Mouse (Mus musculus) liver, embryonic 11.5 days (tissue): ENCODE results near the gene Cxcr5. TPM values are rescaled to one million over a fixed set of nuclear protein-coding genes. Genes with fewer than 3 reads are reported as not detected.

Source experiments
- ATAC-seq: fragments of 200-750 bp; cut with Nextera tagmentation; replicated peaks from 2 replicates; pipeline ENCODE4 v1.8.0; 2017; ENCODE audit warnings: moderate number of reproducible peaks, mild to moderate bottlenecking, moderate TSS enrichment, moderate library complexity; ENCODE audit not compliant: low FRiP score
- DNase-seq: peaks from one replicate; pipeline ENCODE4 v3.0.0-alpha.2; 2017; ENCODE audit warnings: low spot score
- H3K27ac ChIP-seq: fragments of 300-500 bp; sonication (generic); 2 replicates; pipeline ENCODE4 v1.5.1; 2014; ENCODE audit warnings: mild to moderate bottlenecking, low read depth, low read length, control low read depth
- H3K27me3 ChIP-seq: fragments of 300-500 bp; sonication (generic); replicated peaks from 2 replicates; pipeline ENCODE4 v1.6.1; 2014; ENCODE audit warnings: low read length, mixed read lengths; ENCODE audit not compliant: control insufficient read depth, insufficient read depth
- H3K36me3 ChIP-seq: fragments of 300-500 bp; sonication (generic); 2 replicates; pipeline ENCODE4 v1.6.1; 2014; ENCODE audit warnings: mild to moderate bottlenecking, low read length, moderate library complexity, mixed read lengths; ENCODE audit not compliant: control insufficient read depth, insufficient read depth
- H3K4me1 ChIP-seq: fragments of 300-500 bp; sonication (generic); replicated peaks from 2 replicates; pipeline ENCODE4 v1.6.1; 2014; ENCODE audit warnings: low read length, mixed read lengths; ENCODE audit not compliant: control insufficient read depth, insufficient read depth
- H3K4me2 ChIP-seq: fragments of 300-500 bp; sonication (generic); 2 replicates; pipeline ENCODE4 v1.6.1; 2014; ENCODE audit warnings: mild to moderate bottlenecking, control low read depth, moderate library complexity
- H3K4me3 ChIP-seq: fragments of 300-500 bp; sonication (generic); 2 replicates; pipeline ENCODE4 v1.5.1; 2014; ENCODE audit warnings: low read depth, low read length, control low read depth
- H3K9ac ChIP-seq: fragments of 300-500 bp; sonication (generic); 2 replicates; pipeline ENCODE4 v1.6.1; 2014; ENCODE audit warnings: low read depth, low read length, control low read depth
- H3K9me3 ChIP-seq: fragments of 300-500 bp; sonication (generic); 2 replicates; pipeline ENCODE4 v1.6.1; 2016; ENCODE audit warnings: low read length, inconsistent platforms, mixed read lengths; ENCODE audit not compliant: control insufficient read depth
- WGBS: fragments of 180-500 bp; shearing (Covaris S2); extraction: QIAGEN DNeasy Blood & Tissue Kit; methylation state at CpG from one replicate; pipeline ENCODE4 v1.1.7; 2014; 5-methylcytosine and 5-hydroxymethylcytosine counted together
- polyA plus RNA-seq: library from polyadenylated mRNA; unstranded; fragments of >200 nt; fragmentation: Nextera tagmentation; extraction: Ambion mirVana; gene quantifications from 2 replicates; pipeline ENCODE4 v1.2.1, GENCODE M21; 2014

Cxcr5 gene
- polyA plus RNA-seq, 1 experiment from 2014 or later = not detected

DNA sequence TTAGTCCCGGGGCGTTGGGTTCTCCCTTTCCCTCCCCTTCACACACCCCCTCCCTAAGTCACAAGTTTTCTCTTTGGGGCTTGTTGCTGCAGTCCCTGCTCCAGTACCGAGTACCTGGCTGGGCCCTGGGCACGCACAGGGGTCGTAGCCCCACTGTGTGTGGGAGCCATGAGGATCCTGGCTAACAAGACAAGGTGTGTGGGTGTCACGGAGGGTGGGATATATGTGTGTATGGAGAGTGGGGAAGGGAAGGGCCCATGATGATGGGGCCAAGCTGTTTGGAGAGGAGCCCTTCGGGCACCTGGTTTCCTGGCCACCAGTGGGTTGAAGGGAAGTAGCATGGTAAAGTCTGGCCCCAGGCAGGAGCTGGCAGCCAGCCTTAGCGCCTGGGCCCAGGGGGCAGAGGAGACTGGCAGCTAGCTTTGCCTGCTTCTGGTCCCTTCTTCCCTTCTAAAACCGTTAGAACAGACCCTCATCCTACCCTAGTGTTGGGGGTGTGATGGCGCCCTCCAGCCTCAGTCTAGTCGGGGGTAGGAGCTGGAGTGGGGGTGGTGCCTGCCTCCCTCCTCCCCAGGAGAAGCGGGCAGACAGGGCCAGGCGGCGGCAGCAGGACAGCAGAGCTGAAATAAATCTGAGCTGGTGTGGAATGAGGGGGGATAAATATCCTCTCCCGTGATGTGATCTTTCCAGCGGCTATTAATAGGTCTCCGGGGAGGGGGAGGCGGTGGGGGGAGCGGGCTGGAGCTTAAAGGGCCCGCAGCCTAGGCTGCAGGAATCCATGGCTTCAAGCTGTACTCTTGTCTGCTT is 62.1 kb downstream of the Cxcr5 start:
- WGBS = 30% methylated on average over 20 of the region's 20 CpGs
- Histone ChIP-seq H3K4me2 (peak overlapping the region; percentile 89), H3K4me1 (peaks cover 55% of the 10 kb centered on the region), H3K36me3 (no peaks in the 10 kb centered on the region), H3K9me3 (no peaks in the 10 kb centered on the region), H3K9ac (peak overlapping the region; percentile 34; the same call in 1 of the 2 replicates), H3K27me3 (peaks cover 10% of the 10 kb centered on the region; the same call in 1 of the 2 replicates), H3K27ac (peak overlapping the region; percentile 85), H3K4me3 (peak overlapping the region; percentile 44)
- no peak for DNase-seq
- no peak for ATAC-seq

GRCm38 (mm10) chr9:44498421-44499355 is 63.0 kb downstream of the Cxcr5 start:
- Histone ChIP-seq H3K36me3 (no peaks in the 10 kb centered on the region), H3K4me3 (peak overlapping the region; percentile 44), H3K9ac (peak overlapping the region; percentile 63), H3K9me3 (no peaks in the 10 kb centered on the region), H3K4me2 (peak overlapping the region; percentile 89), H3K27ac (peak overlapping the region; percentile 85), H3K4me1 (peaks cover 64% of the 10 kb centered on the region), H3K27me3 (peaks cover 10% of the 10 kb centered on the region; the same call in 1 of the 2 replicates)
- ATAC-seq (peak; percentile 54), DNase-seq (no peak)
- 2% methylated on average over 59 of the region's 59 CpGs for whole genome bisulfite sequencing

- peak; percentile 44 for ATAC-seq
- 2% methylated on average over 11 of the region's 11 CpGs for WGBS
- peak overlapping the region; percentile 63 for H3K9ac ChIP-seq
Measured at GRCm38 (mm10) chr9:44497624-44498377, 63.9 kb downstream of the Cxcr5 start.

DNA sequence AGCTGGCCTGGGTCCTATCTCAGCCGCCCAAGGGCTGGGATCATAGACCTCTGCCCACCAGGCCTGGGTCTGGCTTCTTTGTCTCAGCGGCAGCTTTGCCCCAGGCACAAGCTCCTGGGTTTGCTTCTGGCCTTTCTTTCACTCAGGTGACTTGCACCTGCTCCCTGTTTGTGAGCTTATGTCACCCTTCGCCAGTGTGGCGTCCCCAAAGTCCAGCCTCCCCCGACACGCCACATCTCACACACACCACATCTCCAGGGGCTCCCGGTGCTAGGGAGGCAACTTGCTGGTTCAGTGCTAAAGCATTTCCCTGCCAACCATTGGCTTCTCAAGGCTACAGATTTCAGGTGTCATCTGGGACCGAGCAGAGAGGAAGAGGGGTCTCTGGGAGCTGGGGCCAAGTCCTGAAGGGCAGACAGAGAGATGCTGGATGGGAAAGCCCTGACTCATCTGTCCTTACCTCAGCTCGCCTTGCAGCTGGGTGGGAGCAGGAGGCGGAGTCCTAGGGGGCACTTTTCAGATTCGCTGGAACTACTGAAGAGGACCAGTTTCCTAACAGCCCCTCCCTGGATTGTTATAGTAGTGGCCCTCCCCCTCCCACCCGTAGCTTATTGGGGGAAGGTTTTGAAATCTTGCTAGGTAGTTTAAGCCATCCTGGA is 64.7 kb downstream of the Cxcr5 start:
- Histone ChIP-seq H3K9me3 (no peaks in the 10 kb centered on the region), H3K36me3 (no peaks in the 10 kb centered on the region), H3K27me3 (peaks cover 10% of the 10 kb centered on the region; the same call in 1 of the 2 replicates), H3K9ac (no peak overlapping the region), H3K4me3 (no peak overlapping the region), H3K4me1 (peaks cover 72% of the 10 kb centered on the region), H3K4me2 (no peak overlapping the region), H3K27ac (no peak overlapping the region)
- WGBS = 50% methylated on average over 12 of the region's 12 CpGs
- DNase-seq = no peak
- no peak for ATAC-seq

More at GRCm38 (mm10) chr9:44497624-44498377, 63.9 kb downstream of the Cxcr5 start:
- Histone ChIP-seq H3K27me3 (peaks cover 10% of the 10 kb centered on the region; the same call in 1 of the 2 replicates), H3K4me1 (peaks cover 70% of the 10 kb centered on the region), H3K9me3 (no peaks in the 10 kb centered on the region), H3K4me2 (peak overlapping the region; percentile 89), H3K4me3 (peak overlapping the region; percentile 44), H3K36me3 (no peaks in the 10 kb centered on the region), H3K27ac (peak overlapping the region; percentile 85)
- DNase-seq = no peak

GRCm38 (mm10) chr9:44495810-44496344 is 65.8 kb downstream of the Cxcr5 start:
- Histone ChIP-seq H3K4me3 (no peak overlapping the region), H3K4me2 (no peak overlapping the region), H3K36me3 (no peaks in the 10 kb centered on the region), H3K4me1 (peaks cover 74% of the 10 kb centered on the region), H3K9me3 (no peaks in the 10 kb centered on the region), H3K27ac (no peak overlapping the region), H3K9ac (no peak overlapping the region), H3K27me3 (peaks cover 10% of the 10 kb centered on the region; the same call in 1 of the 2 replicates)
- 78% methylated on average over 10 of the region's 10 CpGs for WGBS
- ATAC-seq (no peak), DNase-seq (no peak)

GRCm38 (mm10) chr9:44494863-44495809 is 66.5 kb downstream of the Cxcr5 start:
- Histone ChIP-seq H3K4me3 (no peak overlapping the region), H3K9ac (no peak overlapping the region), H3K4me1 (peaks cover 74% of the 10 kb centered on the region), H3K9me3 (no peaks in the 10 kb centered on the region), H3K36me3 (no peaks in the 10 kb centered on the region), H3K27ac (peak overlapping the region; percentile 11; the same call in 1 of the 2 replicates), H3K27me3 (peaks cover 10% of the 10 kb centered on the region; the same call in 1 of the 2 replicates), H3K4me2 (peak overlapping the region; percentile 8)
- DNase-seq = no peak
- ATAC-seq = no peak
- WGBS = 26% methylated on average over 9 of the region's 9 CpGs

DNA sequence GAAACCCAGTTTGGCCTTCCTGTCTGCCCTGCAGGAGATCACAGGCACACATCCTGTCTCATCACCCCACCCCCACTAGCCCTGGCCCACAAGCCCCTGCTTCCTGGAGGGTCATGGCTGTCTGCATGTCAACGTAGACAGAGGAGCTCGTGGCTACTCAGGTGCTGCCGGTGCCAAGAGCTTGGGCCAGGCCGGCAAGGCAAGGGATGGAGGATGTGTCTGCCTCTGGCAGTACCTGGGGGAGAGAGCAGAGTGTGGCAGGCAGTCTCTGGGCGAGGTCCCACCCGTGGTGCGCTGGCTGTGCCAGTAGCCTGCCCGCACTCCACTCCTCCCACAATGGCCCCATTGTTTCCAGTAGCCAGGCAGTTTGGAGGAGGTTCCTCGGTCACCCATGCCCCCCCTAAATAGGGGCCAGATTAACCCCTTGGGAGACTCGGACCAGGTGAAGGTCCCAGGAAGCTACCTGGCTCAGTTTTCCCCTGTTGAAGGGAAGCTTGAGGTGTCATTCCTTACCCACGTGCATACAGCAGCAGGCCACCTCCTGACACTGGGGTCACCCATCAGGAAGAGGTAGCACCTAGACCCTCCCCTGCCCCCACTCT is 67.3 kb downstream of the Cxcr5 start:
- Histone ChIP-seq H3K4me1 (peaks cover 78% of the 10 kb centered on the region), H3K9me3 (no peaks in the 10 kb centered on the region), H3K27ac (peak overlapping the region; percentile 36; the same call in 1 of the 2 replicates), H3K27me3 (peaks cover 6% of the 10 kb centered on the region; the same call in 1 of the 2 replicates), H3K4me3 (no peak overlapping the region), H3K36me3 (no peaks in the 10 kb centered on the region), H3K4me2 (peak overlapping the region; percentile 27), H3K9ac (0 out of 2 replicates have a peak overlapping the region, but pooled peaks have one; percentile 15)
- DNase-seq = no peak
- no peak for ATAC-seq
- 29% methylated on average over 11 of the region's 11 CpGs for WGBS
